Mouse (Mus musculus): ENCODE results near the gene Commd1. TPM values are rescaled to one million over a fixed set of nuclear protein-coding genes. Genes with fewer than 3 reads are reported as not detected.

Commd1 gene
- polyA plus RNA-seq, 1 experiment from 2014 or later, result 385 TPM

- no peaks in the 10 kb centered on the region for H3K36me3 ChIP-seq (replicated peaks)
- H3K4me1 ChIP-seq, result no peaks in the 10 kb centered on the region
- no peak overlapping the region for H3K27ac ChIP-seq
- H3K4me3 ChIP-seq, result no peak overlapping the region
- 91% methylated on average over 7 of the region's 7 CpGs for WGBS
- H3K9me3 ChIP-seq, result no peaks in the 10 kb centered on the region
- no peaks in the 10 kb centered on the region for H3K27me3 ChIP-seq (ENCODE audit: poor library complexity, severe bottlenecking)
- no peak for DNase-seq (ENCODE audit: extremely low spot score, low spot score)
Measured at GRCm38 (mm10) chr11:22891876-22892275, 90.3 kb downstream of the Commd1 start.

- no peaks in the 10 kb centered on the region for H3K27me3 ChIP-seq (ENCODE audit: poor library complexity, severe bottlenecking)
- H3K9me3 ChIP-seq, result no peaks in the 10 kb centered on the region
- no peak overlapping the region for H3K27ac ChIP-seq
- WGBS, result 82% methylated on average over 9 of the region's 9 CpGs
- DNase-seq (ENCODE audit: extremely low spot score, low spot score), result no peak
- H3K4me3 ChIP-seq, result no peak overlapping the region
- H3K36me3 ChIP-seq (replicated peaks), result no peaks in the 10 kb centered on the region
- H3K4me1 ChIP-seq, result no peaks in the 10 kb centered on the region
Measured at GRCm38 (mm10) chr11:22891242-22891641, 90.9 kb downstream of the Commd1 start.

GRCm38 (mm10) chr11:22889224-22889623 is 93.0 kb downstream of the Commd1 start:
- DNase-seq (ENCODE audit: extremely low spot score, low spot score), result no peak
- Histone ChIP-seq H3K27me3 (ENCODE audit: poor library complexity, severe bottlenecking) (no peaks in the 10 kb centered on the region), H3K4me1 (no peaks in the 10 kb centered on the region), H3K4me3 (no peak overlapping the region), H3K9me3 (no peaks in the 10 kb centered on the region), H3K27ac (no peak overlapping the region), H3K36me3 (replicated peaks) (no peaks in the 10 kb centered on the region)
- WGBS, result 89% methylated on average over 3 of the region's 3 CpGs

- Histone ChIP-seq H3K27ac (no peak overlapping the region), H3K27me3 (ENCODE audit: poor library complexity, severe bottlenecking) (no peaks in the 10 kb centered on the region), H3K36me3 (replicated peaks) (no peaks in the 10 kb centered on the region), H3K9me3 (no peaks in the 10 kb centered on the region), H3K4me1 (no peaks in the 10 kb centered on the region), H3K4me3 (no peak overlapping the region)
- no peak for DNase-seq (ENCODE audit: extremely low spot score, low spot score)
- 94% methylated on average over 4 of the region's 4 CpGs for WGBS
Measured at GRCm38 (mm10) chr11:22886991-22887390, 95.2 kb downstream of the Commd1 start.

GRCm38 (mm10) chr11:22885350-22885749 is 96.8 kb downstream of the Commd1 start:
- H3K27me3 ChIP-seq (ENCODE audit: poor library complexity, severe bottlenecking), result no peaks in the 10 kb centered on the region
- H3K4me1 ChIP-seq, result no peaks in the 10 kb centered on the region

GRCm38 (mm10) chr11:22883676-22884075 is 98.5 kb downstream of the Commd1 start:
- Histone ChIP-seq H3K9me3 (no peaks in the 10 kb centered on the region), H3K27ac (no peak overlapping the region), H3K4me1 (no peaks in the 10 kb centered on the region), H3K36me3 (replicated peaks) (no peaks in the 10 kb centered on the region), H3K27me3 (ENCODE audit: poor library complexity, severe bottlenecking) (no peaks in the 10 kb centered on the region), H3K4me3 (no peak overlapping the region)
- 88% methylated on average over 2 of the region's 2 CpGs for WGBS
- no peak for DNase-seq (ENCODE audit: extremely low spot score, low spot score)

More at GRCm38 (mm10) chr11:22885350-22885749, 96.8 kb downstream of the Commd1 start:
- Histone ChIP-seq H3K9me3 (no peaks in the 10 kb centered on the region), H3K27ac (no peak overlapping the region), H3K36me3 (replicated peaks) (no peaks in the 10 kb centered on the region), H3K4me3 (no peak overlapping the region)
- DNase-seq (ENCODE audit: extremely low spot score, low spot score), result no peak
- WGBS, result 92% methylated on average over 1 of the region's 1 CpGs

GRCm38 (mm10) chr11:22882926-22883325 is 99.3 kb downstream of the Commd1 start:
- no peak for DNase-seq (ENCODE audit: extremely low spot score, low spot score)
- H3K9me3 ChIP-seq, result no peaks in the 10 kb centered on the region
- H3K36me3 ChIP-seq (replicated peaks), result no peaks in the 10 kb centered on the region
- H3K4me3 ChIP-seq, result no peak overlapping the region
- H3K27me3 ChIP-seq (ENCODE audit: poor library complexity, severe bottlenecking), result no peaks in the 10 kb centered on the region
- H3K27ac ChIP-seq, result no peak overlapping the region
- no peaks in the 10 kb centered on the region for H3K4me1 ChIP-seq

- no peaks in the 10 kb centered on the region for H3K4me1 ChIP-seq
- no peak overlapping the region for H3K27ac ChIP-seq
- no peak for DNase-seq (ENCODE audit: extremely low spot score, low spot score)
- no peak overlapping the region for H3K4me3 ChIP-seq
- 73% methylated on average over 3 of the region's 3 CpGs for WGBS
- H3K27me3 ChIP-seq (ENCODE audit: poor library complexity, severe bottlenecking), result no peaks in the 10 kb centered on the region
- no peaks in the 10 kb centered on the region for H3K9me3 ChIP-seq
- H3K36me3 ChIP-seq (replicated peaks), result no peaks in the 10 kb centered on the region
Measured at GRCm38 (mm10) chr11:22880383-22881172, 101.6 kb downstream of the Commd1 start.

- H3K4me3 ChIP-seq, result no peak overlapping the region
- 0 out of 2 replicates have a peak, but pooled peaks cover 2% of the 10 kb centered on the region for H3K4me1 ChIP-seq
- no peak for DNase-seq (ENCODE audit: extremely low spot score, low spot score)
- 89% methylated on average over 4 of the region's 4 CpGs for WGBS
- no peaks in the 10 kb centered on the region for H3K36me3 ChIP-seq (replicated peaks)
- H3K27ac ChIP-seq, result no peak overlapping the region
- H3K27me3 ChIP-seq (ENCODE audit: poor library complexity, severe bottlenecking), result no peaks in the 10 kb centered on the region
- H3K9me3 ChIP-seq, result no peaks in the 10 kb centered on the region
Measured at GRCm38 (mm10) chr11:22879645-22880044, 102.5 kb downstream of the Commd1 start.

- DNase-seq (ENCODE audit: extremely low spot score, low spot score), result no peak
- 93% methylated on average over 3 of the region's 3 CpGs for WGBS
- no peak overlapping the region for H3K27ac ChIP-seq
- H3K36me3 ChIP-seq (replicated peaks), result no peaks in the 10 kb centered on the region
- H3K4me3 ChIP-seq, result no peak overlapping the region
- peaks cover 14% of the 10 kb centered on the region; the same call in 1 of the 2 replicates for H3K4me1 ChIP-seq
- no peaks in the 10 kb centered on the region for H3K27me3 ChIP-seq (ENCODE audit: poor library complexity, severe bottlenecking)
- H3K9me3 ChIP-seq, result no peaks in the 10 kb centered on the region
Measured at GRCm38 (mm10) chr11:22876680-22877330, 105.4 kb downstream of the Commd1 start.

- Histone ChIP-seq H3K27ac (no peak overlapping the region), H3K27me3 (ENCODE audit: poor library complexity, severe bottlenecking) (no peaks in the 10 kb centered on the region), H3K4me3 (no peak overlapping the region), H3K36me3 (replicated peaks) (no peaks in the 10 kb centered on the region), H3K4me1 (peaks cover 14% of the 10 kb centered on the region; the same call in 1 of the 2 replicates), H3K9me3 (no peaks in the 10 kb centered on the region)
- DNase-seq (ENCODE audit: extremely low spot score, low spot score), result no peak
- 82% methylated on average over 4 of the region's 4 CpGs for WGBS
Measured at GRCm38 (mm10) chr11:22875279-22875678, 106.9 kb downstream of the Commd1 start.

GRCm38 (mm10) chr11:22874747-22875146 is 107.4 kb downstream of the Commd1 start:
- WGBS, result 65% methylated on average over 6 of the region's 6 CpGs

GRCm38 (mm10) chr11:22873383-22873782 is 108.8 kb downstream of the Commd1 start:
- H3K27ac ChIP-seq, result no peak overlapping the region
- H3K36me3 ChIP-seq (replicated peaks), result no peaks in the 10 kb centered on the region
- peaks cover 14% of the 10 kb centered on the region; the same call in 1 of the 2 replicates for H3K4me1 ChIP-seq
- H3K9me3 ChIP-seq, result no peaks in the 10 kb centered on the region
- no peak for DNase-seq (ENCODE audit: extremely low spot score, low spot score)
- no peaks in the 10 kb centered on the region for H3K27me3 ChIP-seq (ENCODE audit: poor library complexity, severe bottlenecking)
- WGBS, result 66% methylated on average over 4 of the region's 4 CpGs
- no peak overlapping the region for H3K4me3 ChIP-seq

More at GRCm38 (mm10) chr11:22874747-22875146, 107.4 kb downstream of the Commd1 start:
- peaks cover 14% of the 10 kb centered on the region; the same call in 1 of the 2 replicates for H3K4me1 ChIP-seq
- no peak overlapping the region for H3K4me3 ChIP-seq
- H3K27ac ChIP-seq, result no peak overlapping the region
- H3K9me3 ChIP-seq, result no peaks in the 10 kb centered on the region
- no peaks in the 10 kb centered on the region for H3K36me3 ChIP-seq (replicated peaks)
- DNase-seq (ENCODE audit: extremely low spot score, low spot score), result no peak
- H3K27me3 ChIP-seq (ENCODE audit: poor library complexity, severe bottlenecking), result no peaks in the 10 kb centered on the region
